Mouse (Mus musculus) midbrain, embryonic 13.5 days (tissue): ENCODE measurements at regions not wholly inside any gene's neighbourhood (a gene's known extent, or its start where the extent isn't known, plus 50 kb on each side); places are given as distances from the start of the nearest gene placed in this dataset.

Experiments used
- ATAC-seq: fragments of 200-750 bp; cut with Nextera tagmentation; 2 replicates; pipeline ENCODE4 v1.8.0; 2017; ENCODE audit warnings: mild to moderate bottlenecking, moderate TSS enrichment, moderate library complexity
- H3K27ac ChIP-seq: fragments of 300-500 bp; sonication (generic); 2 replicates; pipeline ENCODE4 v1.5.1; 2015; ENCODE audit warnings: inconsistent platforms, mild to moderate bottlenecking, moderate library complexity
- H3K27me3 ChIP-seq: fragments of 300-500 bp; sonication (generic); 2 replicates; pipeline ENCODE4 v1.6.1; 2015; ENCODE audit warnings: mild to moderate bottlenecking, inconsistent platforms
- H3K36me3 ChIP-seq: fragments of 300-500 bp; sonication (generic); 2 replicates; pipeline ENCODE4 v1.6.1; 2015; ENCODE audit warnings: mild to moderate bottlenecking, inconsistent platforms
- H3K4me1 ChIP-seq: fragments of 300-500 bp; sonication (generic); replicated peaks from 2 replicates; pipeline ENCODE4 v1.6.1; 2015; ENCODE audit warnings: inconsistent platforms
- H3K4me2 ChIP-seq: fragments of 300-500 bp; sonication (generic); replicated peaks from 2 replicates; pipeline ENCODE4 v1.6.1; 2015; ENCODE audit warnings: moderate library complexity, mild to moderate bottlenecking, inconsistent platforms
- H3K4me3 ChIP-seq: fragments of 300-500 bp; sonication (generic); replicated peaks from 2 replicates; pipeline ENCODE4 v1.5.1; 2015; ENCODE audit warnings: mild to moderate bottlenecking, inconsistent platforms
- H3K9ac ChIP-seq: fragments of 300-500 bp; sonication (generic); replicated peaks from 2 replicates; pipeline ENCODE4 v1.6.1; 2015; ENCODE audit warnings: mild to moderate bottlenecking, inconsistent platforms
- H3K9me3 ChIP-seq: fragments of 300-500 bp; sonication (generic); 2 replicates; pipeline ENCODE4 v1.6.1; 2016; ENCODE audit warnings: mild to moderate bottlenecking, inconsistent platforms
- WGBS: fragments of 180-500 bp; shearing (Covaris S2); methylation state at CpG from one replicate; pipeline ENCODE4 v1.1.7; 2015; 5-methylcytosine and 5-hydroxymethylcytosine counted together

DNA sequence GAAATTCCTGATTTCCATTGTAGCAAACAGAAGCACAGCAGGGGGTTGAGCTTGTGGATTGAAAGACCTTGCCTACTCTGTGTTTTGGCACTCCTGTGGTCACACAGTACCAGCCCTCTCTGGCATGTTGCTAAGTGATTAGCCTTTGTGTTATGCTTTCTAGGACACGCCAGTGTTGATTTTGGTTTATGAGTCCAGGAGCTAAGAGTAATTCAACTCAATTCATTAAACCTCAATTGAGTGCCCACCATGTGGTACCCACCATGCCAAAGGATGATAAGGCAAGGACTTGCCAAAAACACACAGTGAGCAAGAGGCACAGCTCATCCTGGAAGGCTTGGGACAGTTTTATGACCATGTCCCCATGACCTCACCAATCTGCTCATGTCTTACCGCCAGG, 221.1 kb upstream of the Sox14 start:
- Histone ChIP-seq H3K4me3 (no peak overlapping the region), H3K9ac (no peak overlapping the region), H3K36me3 (no peaks in the 10 kb centered on the region), H3K4me1 (peaks cover 16% of the 10 kb centered on the region), H3K27ac (no peak overlapping the region), H3K27me3 (peaks cover 28% of the 10 kb centered on the region), H3K4me2 (no peak overlapping the region), H3K9me3 (no peaks in the 10 kb centered on the region)
- peak; percentile 75 for ATAC-seq
- 46% methylated on average over 2 of the region's 2 CpGs for WGBS

DNA sequence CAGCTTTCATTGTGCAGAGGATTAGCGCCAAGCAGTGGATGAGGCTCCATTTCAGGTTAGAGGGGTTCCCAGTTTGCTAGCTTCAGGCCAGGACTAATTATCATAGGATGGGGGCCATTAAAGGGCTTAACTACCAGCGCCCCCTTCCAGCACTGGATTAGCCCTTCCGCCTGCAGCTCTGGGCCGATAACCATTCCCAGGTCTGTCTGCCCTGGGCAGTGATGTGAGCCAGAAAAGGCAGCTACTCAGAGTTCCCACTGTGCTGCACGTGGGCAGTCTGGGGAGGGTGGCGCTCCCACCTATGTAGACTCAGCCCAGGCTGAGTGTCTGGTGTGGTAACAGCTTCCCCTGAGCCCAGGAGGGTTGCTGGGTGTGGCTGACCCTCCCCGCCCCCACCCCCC, 219.6 kb upstream of the Sox14 start:
- Histone ChIP-seq H3K4me2 (peak overlapping the region; percentile 23), H3K9ac (no peak overlapping the region), H3K36me3 (no peaks in the 10 kb centered on the region), H3K4me3 (no peak overlapping the region), H3K4me1 (peaks cover 16% of the 10 kb centered on the region), H3K27ac (0 out of 2 replicates have a peak overlapping the region, but pooled peaks have one; percentile 51), H3K9me3 (no peaks in the 10 kb centered on the region), H3K27me3 (peaks cover 35% of the 10 kb centered on the region)
- 9% methylated on average over 7 of the region's 7 CpGs for WGBS
- peak; percentile 92 for ATAC-seq

DNA sequence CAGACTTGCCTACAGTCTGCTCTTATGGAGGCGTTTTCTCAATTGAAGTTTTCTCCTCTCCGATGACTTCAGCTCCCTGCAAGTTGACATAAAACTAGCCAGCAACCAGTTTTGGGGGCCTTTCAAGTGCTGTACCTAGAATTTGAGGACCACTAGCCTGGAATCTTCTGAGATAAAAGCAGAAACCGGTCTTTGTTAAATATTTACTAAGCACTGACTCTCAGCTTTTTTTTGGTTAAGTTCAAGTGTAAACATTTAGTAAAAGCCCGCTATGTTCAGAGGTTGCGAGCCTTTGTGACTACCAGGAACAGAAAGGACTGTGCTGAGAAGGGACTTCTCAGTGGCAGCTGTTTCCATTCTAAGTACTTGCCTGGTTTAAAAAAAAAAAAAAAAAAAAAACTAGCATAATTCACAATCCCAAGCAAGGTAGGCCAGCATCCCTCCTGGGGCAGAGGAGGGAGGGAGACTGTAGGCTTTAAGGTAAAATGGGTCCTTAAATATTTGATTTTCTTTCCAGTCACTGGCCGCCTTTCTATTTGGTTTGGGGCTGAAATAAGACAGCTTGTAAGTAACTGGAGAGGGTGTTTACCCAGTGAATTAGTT, 219.1 kb upstream of the Sox14 start:
- Histone ChIP-seq H3K4me1 (peaks cover 16% of the 10 kb centered on the region), H3K4me3 (no peak overlapping the region), H3K9me3 (no peaks in the 10 kb centered on the region), H3K36me3 (no peaks in the 10 kb centered on the region), H3K27ac (peak overlapping the region; percentile 51; the same call in 1 of the 2 replicates), H3K27me3 (peaks cover 32% of the 10 kb centered on the region), H3K9ac (no peak overlapping the region), H3K4me2 (peak overlapping the region; percentile 23)
- no peak for ATAC-seq
- 43% methylated on average over 6 of the region's 6 CpGs for WGBS

DNA sequence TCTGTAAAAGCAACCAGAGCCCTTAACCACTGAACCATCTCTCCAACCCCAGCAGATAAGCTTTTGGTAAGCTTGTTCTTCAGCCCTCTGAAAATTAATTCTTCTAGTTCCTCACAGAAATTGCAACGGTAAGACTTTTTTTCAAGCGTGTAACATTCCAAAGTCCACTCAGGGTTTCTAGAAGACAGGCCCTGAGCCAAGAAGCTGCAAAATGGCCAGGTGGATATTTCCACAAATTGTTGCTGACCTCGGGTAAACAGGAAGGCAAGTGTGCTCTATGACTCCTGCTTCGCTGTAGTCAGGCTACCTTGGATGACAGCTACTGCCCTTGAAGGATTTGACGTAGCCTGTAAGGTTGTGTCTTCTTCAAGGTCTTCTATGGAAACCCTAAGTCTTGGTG, 195.2 kb upstream of the Sox14 start:
- Histone ChIP-seq H3K4me1 (no peaks in the 10 kb centered on the region), H3K36me3 (no peaks in the 10 kb centered on the region), H3K4me3 (no peak overlapping the region), H3K27ac (no peak overlapping the region), H3K4me2 (no peak overlapping the region), H3K27me3 (no peaks in the 10 kb centered on the region), H3K9me3 (no peaks in the 10 kb centered on the region; the same call in 1 of the 2 replicates), H3K9ac (no peak overlapping the region)
- 95% methylated on average over 5 of the region's 5 CpGs for WGBS
- ATAC-seq, result no peak

DNA sequence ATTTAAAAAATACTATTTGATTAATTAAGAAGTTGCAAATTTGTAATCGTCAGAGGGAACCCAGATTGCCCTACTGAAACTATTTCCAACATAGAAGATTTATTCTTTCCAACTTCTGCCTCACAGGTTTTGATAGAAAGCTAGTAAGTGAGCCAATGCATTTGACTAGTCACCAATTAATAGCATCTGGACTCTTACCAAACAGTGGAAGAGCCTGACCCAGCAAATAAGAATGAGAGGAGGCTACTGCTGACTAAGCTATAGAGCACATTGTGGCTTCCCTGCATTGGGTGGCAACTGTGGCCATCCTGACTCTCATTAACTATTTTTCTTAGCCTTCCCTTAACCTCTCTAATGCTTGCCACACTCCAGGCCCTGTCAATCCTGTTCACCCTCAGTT, 182.6 kb upstream of the Sox14 start:
- H3K9ac ChIP-seq, result no peak overlapping the region
- no peak overlapping the region for H3K4me3 ChIP-seq
- ATAC-seq, result no peak
- no peak overlapping the region for H3K27ac ChIP-seq
- no peak overlapping the region for H3K4me2 ChIP-seq
- 0 out of 2 replicates have a peak, but pooled peaks cover 2% of the 10 kb centered on the region for H3K4me1 ChIP-seq
- peaks cover 5% of the 10 kb centered on the region; the same call in 1 of the 2 replicates for H3K9me3 ChIP-seq
- H3K36me3 ChIP-seq, result no peaks in the 10 kb centered on the region
- peaks cover 16% of the 10 kb centered on the region; the same call in 1 of the 2 replicates for H3K27me3 ChIP-seq
- 96% methylated on average over 1 of the region's 1 CpGs for WGBS

DNA sequence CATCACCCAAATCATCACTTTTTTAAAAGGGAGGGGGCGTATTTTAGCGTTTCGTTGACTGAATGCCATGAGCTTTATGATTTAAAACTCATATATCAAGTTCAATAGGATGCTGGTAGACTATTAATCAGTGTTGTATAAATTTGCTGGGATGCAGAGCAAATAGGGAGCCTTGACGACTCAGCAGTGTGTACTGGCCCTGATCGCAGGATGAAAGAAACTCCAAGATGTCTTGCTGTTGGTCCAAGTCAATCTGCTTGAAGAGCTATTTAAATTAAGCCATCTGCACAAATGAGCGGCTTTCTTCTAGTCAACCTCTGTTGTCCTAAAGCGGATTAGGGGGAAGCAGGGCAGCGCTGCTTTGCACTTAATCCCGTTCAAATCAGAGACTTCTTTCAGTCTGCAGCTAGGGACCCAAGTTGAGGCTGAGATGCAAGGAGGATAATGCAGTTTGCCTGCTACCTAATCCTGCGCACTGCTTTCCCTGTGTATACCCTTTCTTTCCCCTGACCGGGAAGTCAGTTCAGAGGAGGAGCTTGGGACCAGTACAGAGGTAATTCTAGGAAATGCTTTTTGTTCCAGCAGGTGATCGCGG, 170.3 kb upstream of the Sox14 start:
- Histone ChIP-seq H3K27ac (no peak overlapping the region), H3K4me1 (peaks cover 22% of the 10 kb centered on the region), H3K27me3 (peaks cover 51% of the 10 kb centered on the region), H3K9ac (no peak overlapping the region), H3K4me2 (peak overlapping the region; percentile 38), H3K4me3 (no peak overlapping the region), H3K36me3 (no peaks in the 10 kb centered on the region), H3K9me3 (peaks cover 3% of the 10 kb centered on the region; the same call in 1 of the 2 replicates)
- peak; percentile 77 for ATAC-seq
- 13% methylated on average over 13 of the region's 13 CpGs for WGBS

DNA sequence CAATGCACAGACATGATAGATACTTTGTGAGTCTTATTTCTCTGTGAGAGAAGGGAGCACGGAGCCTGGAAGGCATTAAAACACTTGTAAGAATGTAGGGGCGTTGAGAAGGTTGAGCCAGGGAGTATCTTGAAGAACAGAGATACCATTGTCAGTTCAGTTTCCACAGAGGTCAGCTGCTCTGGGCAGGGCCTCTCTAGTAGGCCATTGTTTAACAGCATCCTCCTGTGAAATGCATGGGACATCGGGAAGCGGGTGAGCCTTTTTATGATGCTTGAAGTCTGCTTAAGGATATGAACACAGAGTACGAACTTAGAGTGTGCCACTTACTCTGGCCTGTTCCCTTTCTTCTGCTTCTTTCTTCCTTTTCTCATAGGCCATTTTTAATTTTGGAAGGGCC, 169.7 kb upstream of the Sox14 start:
- ATAC-seq, result no peak
- Histone ChIP-seq H3K9ac (no peak overlapping the region), H3K36me3 (no peaks in the 10 kb centered on the region), H3K4me2 (no peak overlapping the region), H3K4me1 (peaks cover 22% of the 10 kb centered on the region), H3K9me3 (peaks cover 3% of the 10 kb centered on the region; the same call in 1 of the 2 replicates), H3K27me3 (peaks cover 56% of the 10 kb centered on the region), H3K4me3 (no peak overlapping the region), H3K27ac (no peak overlapping the region)
- WGBS, result 8% methylated on average over 5 of the region's 5 CpGs

DNA sequence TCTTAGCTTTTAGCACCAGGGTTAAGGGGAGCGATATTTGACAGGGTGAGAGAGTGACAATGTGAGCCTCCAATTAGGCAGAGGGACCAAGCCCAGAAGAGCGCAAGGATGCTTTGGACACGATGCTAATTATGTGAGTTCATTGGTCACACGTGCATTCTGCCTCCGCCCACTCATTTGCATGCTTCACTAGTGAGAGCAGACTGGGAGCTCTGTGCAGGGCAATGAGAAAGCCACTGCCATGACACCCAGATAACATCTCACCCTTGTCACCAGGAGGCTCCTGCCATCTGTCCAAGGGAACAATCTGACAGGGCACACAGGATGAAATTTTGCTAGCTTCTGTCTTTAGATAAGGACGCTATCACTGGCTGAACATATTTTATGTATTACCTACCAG, 165.8 kb upstream of the Sox14 start:
- Histone ChIP-seq H3K36me3 (no peaks in the 10 kb centered on the region), H3K4me2 (no peak overlapping the region), H3K9me3 (no peaks in the 10 kb centered on the region), H3K4me1 (peaks cover 18% of the 10 kb centered on the region), H3K9ac (no peak overlapping the region), H3K4me3 (no peak overlapping the region), H3K27me3 (peaks cover 43% of the 10 kb centered on the region), H3K27ac (no peak overlapping the region)
- WGBS, result 45% methylated on average over 6 of the region's 6 CpGs
- ATAC-seq, result peak; percentile 48; the same call in 1 of the 2 replicates

DNA sequence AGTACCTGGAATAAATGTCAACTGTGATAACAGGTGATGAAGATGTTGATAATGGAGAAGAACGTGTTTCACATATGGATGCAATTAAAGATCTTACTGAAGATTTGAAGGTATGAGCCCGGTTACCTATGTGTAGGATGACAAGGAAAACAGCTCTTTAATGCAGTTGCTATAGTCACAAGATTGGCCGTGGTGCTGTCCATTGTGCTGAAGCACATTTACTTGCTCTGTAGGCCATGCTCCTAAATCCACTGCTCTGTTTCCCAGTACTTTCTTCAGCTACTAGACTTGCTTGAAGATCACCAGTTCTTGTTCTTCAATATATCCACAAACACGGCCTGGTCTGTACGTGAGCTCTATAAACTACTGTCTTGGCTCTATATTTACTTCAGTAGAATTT, 147.7 kb upstream of the Sox14 start:
- Histone ChIP-seq H3K9ac (no peak overlapping the region), H3K27me3 (no peaks in the 10 kb centered on the region), H3K27ac (no peak overlapping the region), H3K4me1 (no peaks in the 10 kb centered on the region; the same call in 1 of the 2 replicates), H3K9me3 (no peaks in the 10 kb centered on the region), H3K36me3 (no peaks in the 10 kb centered on the region), H3K4me2 (no peak overlapping the region), H3K4me3 (no peak overlapping the region)
- 53% methylated on average over 5 of the region's 5 CpGs for WGBS
- no peak for ATAC-seq

DNA sequence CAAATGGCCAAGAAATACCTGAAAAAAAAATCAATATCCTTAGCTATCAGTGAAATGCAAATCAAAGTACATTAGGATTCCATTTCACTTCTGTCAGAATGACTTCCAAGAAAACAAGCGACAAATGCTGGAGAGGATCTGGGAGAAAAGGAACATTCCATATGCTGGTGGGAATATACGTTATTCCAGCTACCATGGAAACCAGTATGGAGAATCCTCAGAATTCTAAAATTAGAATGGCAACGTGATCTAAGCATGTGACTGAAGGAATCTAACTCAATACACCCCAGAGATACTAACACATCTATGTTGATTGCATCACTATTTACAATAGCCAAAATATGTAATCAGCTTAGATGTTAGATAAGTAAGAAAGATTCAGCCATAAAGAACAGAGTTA, 146.1 kb upstream of the Sox14 start:
- Histone ChIP-seq H3K4me2 (no peak overlapping the region), H3K36me3 (no peaks in the 10 kb centered on the region), H3K9me3 (no peaks in the 10 kb centered on the region), H3K27me3 (no peaks in the 10 kb centered on the region), H3K9ac (no peak overlapping the region), H3K4me1 (no peaks in the 10 kb centered on the region; the same call in 1 of the 2 replicates), H3K4me3 (no peak overlapping the region), H3K27ac (no peak overlapping the region)
- no peak for ATAC-seq
- WGBS, result 70% methylated on average over 3 of the region's 3 CpGs

DNA sequence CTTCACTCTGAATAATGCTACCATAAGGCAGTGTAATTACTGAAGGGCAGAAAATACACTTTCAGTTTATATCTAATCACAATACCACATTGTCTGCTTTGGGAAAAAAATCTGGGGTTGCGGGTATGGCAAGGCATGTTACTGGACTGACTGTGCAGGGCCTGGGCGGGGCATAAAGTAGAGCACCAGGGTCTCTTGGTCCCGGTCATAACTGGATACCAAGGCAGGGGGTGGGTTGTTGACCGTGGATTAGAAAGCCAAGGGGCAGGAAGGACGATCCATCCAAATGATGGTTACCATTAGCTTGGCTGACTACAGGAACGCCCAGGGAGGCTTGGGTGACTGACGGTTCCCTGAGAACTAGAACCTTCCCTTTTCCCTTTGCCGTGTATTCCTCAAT, 119.2 kb upstream of the Sox14 start:
- Histone ChIP-seq H3K27ac (peak overlapping the region; percentile 68), H3K9me3 (no peaks in the 10 kb centered on the region), H3K4me2 (peak overlapping the region; percentile 61), H3K9ac (peak overlapping the region; percentile 61; the same call in 1 of the 2 replicates), H3K36me3 (no peaks in the 10 kb centered on the region), H3K4me3 (no peak overlapping the region), H3K4me1 (peaks cover 17% of the 10 kb centered on the region), H3K27me3 (peaks cover 46% of the 10 kb centered on the region)
- 37% methylated on average over 8 of the region's 8 CpGs for WGBS
- peak; percentile 65; the same call in 1 of the 2 replicates for ATAC-seq

DNA sequence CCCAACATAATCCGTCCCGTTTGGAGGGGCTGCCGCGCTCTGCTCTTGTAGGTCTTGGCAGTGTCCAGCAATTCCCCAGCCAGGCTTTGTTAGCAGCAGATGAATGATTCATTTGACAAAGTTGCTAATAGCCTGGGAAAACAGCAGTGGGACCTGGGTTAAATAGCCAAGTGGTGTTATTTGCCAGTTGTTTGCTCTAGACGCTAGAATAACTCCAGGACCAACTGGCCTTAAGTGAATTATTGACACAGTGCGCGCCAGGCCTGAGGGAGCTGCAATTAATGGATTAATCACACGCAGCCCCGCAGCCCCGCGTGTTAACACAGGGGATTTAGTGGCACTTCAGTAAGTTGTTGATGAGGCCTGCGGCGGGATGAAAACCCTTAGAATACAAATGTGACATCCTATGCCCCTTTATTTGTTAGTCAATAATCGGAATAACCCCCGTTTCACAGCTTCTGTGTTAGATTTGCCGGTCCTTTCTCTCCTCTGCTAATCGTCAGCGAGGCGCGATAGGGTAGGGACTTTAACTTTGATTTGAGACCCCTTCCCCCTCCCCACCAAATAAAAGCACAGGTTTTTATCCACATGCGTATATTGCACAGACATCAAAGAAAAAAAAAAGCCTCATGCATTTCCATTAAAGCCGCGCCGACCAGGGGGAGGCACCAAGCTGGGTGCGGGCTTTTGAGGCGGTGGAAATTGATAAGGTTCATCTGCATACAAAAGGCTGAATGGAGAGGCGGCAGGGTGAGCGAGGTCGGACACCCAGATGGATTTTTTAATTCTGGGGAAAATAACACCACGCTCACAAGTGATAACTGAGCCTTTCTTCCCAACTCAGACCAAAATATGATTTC, 118.5 kb upstream of the Sox14 start:
- H3K27me3 ChIP-seq, result peaks cover 46% of the 10 kb centered on the region
- peak overlapping the region; percentile 61 for H3K9ac ChIP-seq
- H3K4me2 ChIP-seq, result peak overlapping the region; percentile 61
- peak; percentile 86 for ATAC-seq
- no peaks in the 10 kb centered on the region for H3K36me3 ChIP-seq
- peak overlapping the region; percentile 33 for H3K4me3 ChIP-seq
- H3K4me1 ChIP-seq, result peaks cover 17% of the 10 kb centered on the region
- H3K27ac ChIP-seq, result peak overlapping the region; percentile 57
- under 1% methylated on average over 30 of the region's 30 CpGs for WGBS
- H3K9me3 ChIP-seq, result no peaks in the 10 kb centered on the region
